Mouse (Mus musculus) erythroblast, adult 5-6 weeks (primary cell): Measurements from ENCODE around the gene Colgalt1. TPM values are rescaled to one million over a fixed set of nuclear protein-coding genes. Genes with fewer than 3 reads are reported as not detected.

ENCODE experiments used
- ATAC-seq: replicated peaks from 2 replicates; pipeline ENCODE4 v1.8.0; 2016; ENCODE audit warnings: moderate number of reproducible peaks, mild to moderate bottlenecking, moderate TSS enrichment, inconsistent platforms; ENCODE audit not compliant: poor library complexity, low FRiP score, severe bottlenecking
- total RNA-seq, 2 experiments: library from RNA; stranded (forward) in 1 of 2; stranded (reverse) in 1 of 2; fragments of 150-400 nt in 1 of 2; fragments of 200-764, 138-1000 nt in 1 of 2; gene quantifications; 2 replicates each; pipeline versions ENCODE4 v1.2.3 to v1.2.4; 2015 to 2017; ENCODE audit warnings: low replicate concordance in 2 of 2

Gene Colgalt1
- total RNA-seq, 2 experiments from 2014 or later = 9.8 to 10.8 TPM

- ATAC-seq = no peak
Measured at GRCm38 (mm10) chr8:71665331-71666130, 54.7 kb downstream of the Colgalt1 start.

GRCm38 (mm10) chr8:71666855-71667254, 56.1 kb downstream of the Colgalt1 start:
- no peak for ATAC-seq

- ATAC-seq = no peak
Measured at GRCm38 (mm10) chr8:71667256-71667655, 56.5 kb downstream of the Colgalt1 start.

GRCm38 (mm10) chr8:71668220-71668975, 57.6 kb downstream of the Colgalt1 start:
- ATAC-seq = no peak

- no peak for ATAC-seq
Measured at GRCm38 (mm10) chr8:71670198-71670597, 59.4 kb downstream of the Colgalt1 start.

GRCm38 (mm10) chr8:71670621-71671548, 60.1 kb downstream of the Colgalt1 start:
- ATAC-seq = no peak

- peak; percentile 83 for ATAC-seq
Measured at GRCm38 (mm10) chr8:71671549-71671965, 60.8 kb downstream of the Colgalt1 start, which contains the start of gene Unc13a. Unc13a (minus strand) TSS chr8:71671757.

- ATAC-seq = no peak
Measured at GRCm38 (mm10) chr8:71672168-71672735, 61.5 kb downstream of the Colgalt1 start.

- ATAC-seq = no peak
Measured at GRCm38 (mm10) chr8:71674071-71674470, 63.3 kb downstream of the Colgalt1 start.

Other genes with a start within 250 kb of the Colgalt1 start
- gene Use1, start 244.2 kb upstream of the Colgalt1 start, total RNA-seq (2015; ENCODE audit: low replicate concordance) = 35.2 and 37.4 TPM in 2 replicates
- 34.8 and 38.3 TPM in 2 replicates for gene Use1, start 244.2 kb upstream of the Colgalt1 start, total RNA-seq (2017; ENCODE audit: low replicate concordance)
- 2.1 and 4.0 TPM in 2 replicates for gene Ocel1, start 239.7 kb upstream of the Colgalt1 start, total RNA-seq (2015; ENCODE audit: low replicate concordance)
- 2.6 and 3.2 TPM in 2 replicates for gene Ocel1, start 239.7 kb upstream of the Colgalt1 start, total RNA-seq (2017; ENCODE audit: low replicate concordance)
- gene Nr2f6, start 229.0 kb upstream of the Colgalt1 start, total RNA-seq (2015; ENCODE audit: low replicate concordance) = 1.7 and 6.9 TPM in 2 replicates
- 0.42 and 0.94 TPM in 2 replicates for gene Nr2f6, start 229.0 kb upstream of the Colgalt1 start, total RNA-seq (2017; ENCODE audit: low replicate concordance)
- not detected in 2 replicates for gene Ushbp1, start 215.2 kb upstream of the Colgalt1 start, total RNA-seq (2015; ENCODE audit: low replicate concordance)
- not detected in 2 replicates for gene Ushbp1, start 215.2 kb upstream of the Colgalt1 start, total RNA-seq (2017; ENCODE audit: low replicate concordance)
- 31.9 and 60.8 TPM in 2 replicates for gene Babam1, start 214.1 kb upstream of the Colgalt1 start, total RNA-seq (2015; ENCODE audit: low replicate concordance)
- gene Babam1, start 214.1 kb upstream of the Colgalt1 start, total RNA-seq (2017; ENCODE audit: low replicate concordance) = 29.0 and 35.2 TPM in 2 replicates
- 8.2 and 10.8 TPM in 2 replicates for gene Ankle1, start 205.0 kb upstream of the Colgalt1 start, total RNA-seq (2015; ENCODE audit: low replicate concordance)
- 35.5 and 44.7 TPM in 2 replicates for gene Ankle1, start 205.0 kb upstream of the Colgalt1 start, total RNA-seq (2017; ENCODE audit: low replicate concordance)
- 0.58 and 0.63 TPM in 2 replicates for gene Abhd8, start 147.3 kb upstream of the Colgalt1 start, total RNA-seq (2015; ENCODE audit: low replicate concordance)
- 2.2 and 3.5 TPM in 2 replicates for gene Abhd8, start 147.3 kb upstream of the Colgalt1 start, total RNA-seq (2017; ENCODE audit: low replicate concordance)
- 1.9 and 20.9 TPM in 2 replicates for gene Mrpl34, start 146.0 kb upstream of the Colgalt1 start, total RNA-seq (2015; ENCODE audit: low replicate concordance)
- gene Mrpl34, start 146.0 kb upstream of the Colgalt1 start, total RNA-seq (2017; ENCODE audit: low replicate concordance) = 6.0 and 12.1 TPM in 2 replicates
- gene Dda1, start 141.8 kb upstream of the Colgalt1 start, total RNA-seq (2015; ENCODE audit: low replicate concordance) = 7.7 and 15.0 TPM in 2 replicates
- gene Dda1, start 141.8 kb upstream of the Colgalt1 start, total RNA-seq (2017; ENCODE audit: low replicate concordance) = 5.7 and 7.9 TPM in 2 replicates
- 0.21 TPM in 1 of 2 replicates, not detected in the other for gene Ano8, start 125.0 kb upstream of the Colgalt1 start, total RNA-seq (2015; ENCODE audit: low replicate concordance)
- gene Ano8, start 125.0 kb upstream of the Colgalt1 start, total RNA-seq (2017; ENCODE audit: low replicate concordance) = 0.14 TPM in 1 of 2 replicates, not detected in the other
- 0.58 and 3.1 TPM in 2 replicates for gene Gtpbp3, start 122.9 kb upstream of the Colgalt1 start, total RNA-seq (2015; ENCODE audit: low replicate concordance)
- 1.7 and 3.9 TPM in 2 replicates for gene Gtpbp3, start 122.9 kb upstream of the Colgalt1 start, total RNA-seq (2017; ENCODE audit: low replicate concordance)
- 0.84 TPM in 1 of 2 replicates, not detected in the other for gene Plvap, start 99.2 kb upstream of the Colgalt1 start, total RNA-seq (2015; ENCODE audit: low replicate concordance)
- 0.26 TPM in 1 of 2 replicates, not detected in the other for gene Plvap, start 99.2 kb upstream of the Colgalt1 start, total RNA-seq (2017; ENCODE audit: low replicate concordance)
- not detected in 2 replicates for gene Ccdc194, start 85.3 kb upstream of the Colgalt1 start, total RNA-seq (2015; ENCODE audit: low replicate concordance)
- not detected in 2 replicates for gene Ccdc194, start 85.3 kb upstream of the Colgalt1 start, total RNA-seq (2017; ENCODE audit: low replicate concordance)
- gene Bst2, start 73.5 kb upstream of the Colgalt1 start, total RNA-seq (2015; ENCODE audit: low replicate concordance) = 5.6 and 7.7 TPM in 2 replicates
- 8.2 and 10.1 TPM in 2 replicates for gene Bst2, start 73.5 kb upstream of the Colgalt1 start, total RNA-seq (2017; ENCODE audit: low replicate concordance)
- 11.3 and 18.6 TPM in 2 replicates for gene Mvb12a, start 68.1 kb upstream of the Colgalt1 start, total RNA-seq (2015; ENCODE audit: low replicate concordance)
- 5.0 and 9.1 TPM in 2 replicates for gene Mvb12a, start 68.1 kb upstream of the Colgalt1 start, total RNA-seq (2017; ENCODE audit: low replicate concordance)
- not detected in 2 replicates for gene Tmem221, start 52.1 kb upstream of the Colgalt1 start, total RNA-seq (2015; ENCODE audit: low replicate concordance)
- gene Tmem221, start 52.1 kb upstream of the Colgalt1 start, total RNA-seq (2017; ENCODE audit: low replicate concordance) = not detected in 2 replicates
- gene Nxnl1, start 44.4 kb upstream of the Colgalt1 start, total RNA-seq (2015; ENCODE audit: low replicate concordance) = not detected in 2 replicates
- not detected in 2 replicates for gene Nxnl1, start 44.4 kb upstream of the Colgalt1 start, total RNA-seq (2017; ENCODE audit: low replicate concordance)
- gene Slc27a1, start 42.1 kb upstream of the Colgalt1 start, total RNA-seq (2015; ENCODE audit: low replicate concordance) = 0.42 and 1.2 TPM in 2 replicates
- 0.51 TPM in 1 of 2 replicates, not detected in the other for gene Slc27a1, start 42.1 kb upstream of the Colgalt1 start, total RNA-seq (2017; ENCODE audit: low replicate concordance)
- 24.0 and 27.4 TPM in 2 replicates for gene Pgls, start 18.8 kb upstream of the Colgalt1 start, total RNA-seq (2015; ENCODE audit: low replicate concordance)
- gene Pgls, start 18.8 kb upstream of the Colgalt1 start, total RNA-seq (2017; ENCODE audit: low replicate concordance) = 13.5 and 23.2 TPM in 2 replicates
- not detected in 2 replicates for gene Fam129c, start 13.3 kb upstream of the Colgalt1 start, total RNA-seq (2015; ENCODE audit: low replicate concordance)
- not detected in 2 replicates for gene Fam129c, start 13.3 kb upstream of the Colgalt1 start, total RNA-seq (2017; ENCODE audit: low replicate concordance)
- not detected in 2 replicates for gene Unc13a, start 60.8 kb downstream of the Colgalt1 start, total RNA-seq (2015; ENCODE audit: low replicate concordance)
- gene Unc13a, start 60.8 kb downstream of the Colgalt1 start, total RNA-seq (2017; ENCODE audit: low replicate concordance) = 0.17 and 2.4 TPM in 2 replicates
- gene Jak3, start 65.3 kb downstream of the Colgalt1 start, total RNA-seq (2015; ENCODE audit: low replicate concordance) = 1.2 and 1.9 TPM in 2 replicates
- 0.43 and 1.4 TPM in 2 replicates for gene Jak3, start 65.3 kb downstream of the Colgalt1 start, total RNA-seq (2017; ENCODE audit: low replicate concordance)
- gene Insl3, start 78.2 kb downstream of the Colgalt1 start, total RNA-seq (2015; ENCODE audit: low replicate concordance) = 8.5 TPM in 1 of 2 replicates, not detected in the other
- gene Insl3, start 78.2 kb downstream of the Colgalt1 start, total RNA-seq (2017; ENCODE audit: low replicate concordance) = not detected in 2 replicates
- 6.1 and 16.5 TPM in 2 replicates for gene B3gnt3, start 90.8 kb downstream of the Colgalt1 start, total RNA-seq (2015; ENCODE audit: low replicate concordance)
- gene B3gnt3, start 90.8 kb downstream of the Colgalt1 start, total RNA-seq (2017; ENCODE audit: low replicate concordance) = 11.2 and 12.9 TPM in 2 replicates
- gene Fcho1, start 114.7 kb downstream of the Colgalt1 start, total RNA-seq (2015; ENCODE audit: low replicate concordance) = 20.2 and 26.5 TPM in 2 replicates
- gene Fcho1, start 114.7 kb downstream of the Colgalt1 start, total RNA-seq (2017; ENCODE audit: low replicate concordance) = 44.8 and 52.8 TPM in 2 replicates